Mouse (Mus musculus) right cerebral cortex, postnatal 25 days (tissue): ENCODE data around the gene Itga9.

ENCODE experiments used
- DNase-seq: peaks from one replicate; pipeline ENCODE4 v3.0.0; 2022

The Itga9 gene

GRCm38 (mm10) chr9:118885785-118886184 is 279.3 kb downstream of the Itga9 start:
- DNase-seq, result no peak

GRCm38 (mm10) chr9:118887201-118887600 is 280.7 kb downstream of the Itga9 start:
- no peak for DNase-seq

GRCm38 (mm10) chr9:118887734-118888133 is 281.2 kb downstream of the Itga9 start:
- no peak for DNase-seq

GRCm38 (mm10) chr9:118890149-118890548 is 283.7 kb downstream of the Itga9 start:
- no peak for DNase-seq

GRCm38 (mm10) chr9:118890645-118891044 is 284.2 kb downstream of the Itga9 start:
- DNase-seq, result no peak

- no peak for DNase-seq
Measured at GRCm38 (mm10) chr9:118891068-118891467, 284.6 kb downstream of the Itga9 start.

GRCm38 (mm10) chr9:118891593-118891992 is 285.1 kb downstream of the Itga9 start:
- DNase-seq, result no peak

- no peak for DNase-seq
Measured at GRCm38 (mm10) chr9:118895101-118895500, 288.6 kb downstream of the Itga9 start.

GRCm38 (mm10) chr9:118900677-118901076 is 294.2 kb downstream of the Itga9 start:
- no peak for DNase-seq

- DNase-seq, result no peak
Measured at GRCm38 (mm10) chr9:118901917-118902316, 295.4 kb downstream of the Itga9 start.

- peak; percentile 73 for DNase-seq
Measured at GRCm38 (mm10) chr9:118907934-118908620, 301.6 kb downstream of the Itga9 start.

- DNase-seq, result no peak
Measured at GRCm38 (mm10) chr9:118913048-118913447, 306.6 kb downstream of the Itga9 start.

- DNase-seq, result no peak
Measured at GRCm38 (mm10) chr9:118913613-118914012, 307.1 kb downstream of the Itga9 start.

GRCm38 (mm10) chr9:118914589-118914988 is 308.1 kb downstream of the Itga9 start:
- no peak for DNase-seq

GRCm38 (mm10) chr9:118915290-118915689 is 308.8 kb downstream of the Itga9 start:
- no peak for DNase-seq

- DNase-seq, result peak; percentile 41
Measured at GRCm38 (mm10) chr9:118919672-118920186, 313.2 kb downstream of the Itga9 start.

- peak; percentile 74 for DNase-seq
Measured at GRCm38 (mm10) chr9:118920798-118921515, 314.5 kb downstream of the Itga9 start.

GRCm38 (mm10) chr9:118921926-118922325 is 315.4 kb downstream of the Itga9 start:
- no peak for DNase-seq

- DNase-seq, result no peak
Measured at GRCm38 (mm10) chr9:118924554-118925085, 318.1 kb downstream of the Itga9 start.

- peak; percentile 93 for DNase-seq
Measured at GRCm38 (mm10) chr9:118925286-118926110, 319.0 kb downstream of the Itga9 start.

- peak; percentile 79 for DNase-seq
Measured at GRCm38 (mm10) chr9:118926111-118926650, 319.7 kb downstream of the Itga9 start, which contains the start of gene Ctdspl. Ctdspl (plus strand) TSS chr9:118926453.

- peak; percentile 80 for DNase-seq
Measured at GRCm38 (mm10) chr9:118926688-118927321, 320.3 kb downstream of the Itga9 start.
